Mouse (Mus musculus) colon, adult 2 months (tissue): Measurements from ENCODE around the gene Gtpbp8. TPM values are rescaled to one million over a fixed set of nuclear protein-coding genes. Genes with fewer than 3 reads are reported as not detected.

Experiments used
- polyA plus RNA-seq: library from polyadenylated mRNA; depleted of rRNA; stranded (reverse); fragments of >200 nt; gene quantifications from 2 replicates; pipeline ENCODE4 v1.2.3, GENCODE M21; 2012; rRNA removed

Gene Gtpbp8
- polyA plus RNA-seq: 5.9 and 10.3 TPM in 2 replicates

DNA sequence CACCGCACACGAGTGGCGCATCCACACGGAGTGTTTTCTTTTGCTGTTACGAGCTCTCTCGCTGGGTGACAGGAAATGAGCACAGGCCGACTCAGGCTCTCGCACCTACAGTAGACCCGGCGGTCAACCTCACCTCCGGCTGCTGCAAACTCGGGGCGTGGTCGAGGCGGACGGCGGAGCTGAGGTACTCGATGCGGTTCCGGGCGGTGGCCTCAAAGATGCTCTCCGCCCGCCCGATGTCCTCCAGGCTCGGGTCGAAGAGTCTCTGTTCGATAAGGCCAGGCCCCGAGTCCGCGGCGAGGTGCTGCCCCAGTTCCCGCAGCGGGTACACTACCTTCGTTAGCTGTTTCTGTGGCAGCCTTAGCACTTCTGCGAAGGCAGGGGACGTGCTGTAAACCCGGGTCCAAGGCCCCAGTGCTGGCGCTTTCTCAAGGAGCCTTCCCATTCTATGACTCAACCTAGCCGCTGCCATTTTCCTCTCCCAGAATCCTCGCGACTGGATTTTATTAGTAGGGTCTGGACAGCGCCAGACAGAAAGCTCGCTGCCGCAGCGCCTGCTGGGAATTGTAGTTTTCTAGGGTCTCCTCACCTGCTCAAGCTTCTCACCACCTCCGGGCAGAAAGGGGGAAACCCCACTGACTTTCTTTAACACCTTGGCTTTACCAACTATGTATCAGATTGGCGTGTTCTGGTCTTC, at the start of gene Gtpbp8:
TSS of gene Gtpbp8 (minus strand) at position 498 of the 697 bp plus-strand sequence.

DNA sequence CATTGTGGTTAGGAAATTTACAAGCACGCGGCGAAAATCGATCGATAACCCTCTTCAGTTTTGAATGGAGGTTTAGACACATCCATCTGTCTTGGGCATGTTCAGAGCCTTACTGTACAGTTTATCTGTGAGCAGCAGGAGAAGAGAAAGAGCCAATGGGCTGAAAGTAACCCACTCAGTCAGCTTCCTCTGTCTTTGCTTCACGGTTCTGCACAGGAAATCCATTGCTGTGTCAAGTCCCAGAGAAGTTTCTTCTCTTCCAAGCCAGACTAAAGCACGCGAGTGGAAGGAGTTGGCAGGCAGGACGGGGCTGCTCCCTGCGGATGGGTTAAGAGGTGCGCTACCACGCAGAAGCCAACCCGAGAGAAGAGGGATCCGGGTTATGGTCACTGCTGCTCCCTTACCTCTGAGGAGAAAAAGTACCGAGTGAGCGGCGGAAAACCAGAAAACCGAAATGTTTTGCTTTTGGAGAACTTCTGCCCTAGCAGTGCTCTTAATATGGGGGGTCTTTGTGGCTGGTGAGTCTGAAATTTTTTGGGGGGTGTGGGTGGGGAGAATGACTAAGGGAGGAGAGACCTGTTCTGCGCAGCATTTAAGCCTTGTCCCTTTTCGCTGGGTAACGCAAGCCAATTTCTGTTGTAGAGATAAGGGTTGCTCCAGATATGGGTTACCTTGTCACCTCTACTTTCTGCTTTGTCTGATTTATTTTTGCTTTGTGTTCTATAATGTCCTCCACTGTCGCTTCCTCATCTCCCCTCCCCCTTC, 19.6 kb upstream of the Gtpbp8 start, which contains the start of gene Cd200r1:
TSS of gene Cd200r1 (plus strand) at position 182 of the 765 bp plus-strand sequence.

DNA sequence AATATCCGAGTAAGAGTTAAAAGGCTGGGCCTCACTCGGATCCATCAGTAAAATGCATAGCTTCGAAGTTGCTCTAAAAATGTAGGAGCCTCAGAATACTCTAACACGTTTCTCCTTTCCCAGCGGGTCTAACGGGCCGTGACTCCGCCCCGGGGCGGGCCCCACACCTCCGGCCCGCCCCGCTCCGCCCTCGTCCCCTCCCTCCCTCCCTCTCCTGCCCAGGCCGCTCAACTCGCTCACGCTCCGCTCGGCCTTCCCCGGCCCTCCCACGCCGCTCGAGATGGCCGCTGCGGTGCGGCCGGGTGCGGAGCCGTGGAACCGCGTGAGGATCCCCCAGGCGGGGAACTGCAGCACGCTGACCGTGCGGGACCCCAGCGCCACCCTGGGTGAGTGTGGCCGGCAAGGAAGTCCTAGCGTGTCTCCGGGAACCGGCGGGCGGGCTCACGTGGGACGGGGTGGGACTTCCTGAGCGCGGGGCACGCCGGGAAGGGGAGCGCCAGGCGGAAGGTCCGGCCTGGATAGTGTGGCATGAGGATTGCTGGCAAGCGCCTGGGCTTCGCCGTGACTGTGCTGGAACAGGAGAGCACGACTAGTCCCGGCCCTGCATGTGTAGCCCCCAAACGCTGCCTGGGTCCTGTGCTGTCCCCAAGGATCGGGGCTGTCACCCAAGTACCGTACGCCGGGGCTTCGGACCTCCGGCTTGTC, 21.9 kb downstream of the Gtpbp8 start, which contains the start of gene Nepro:
TSS of gene Nepro (plus strand) at position 219 of the 705 bp plus-strand sequence.

Other genes with a start within 250 kb of the Gtpbp8 start
- gene Boc, start 187.5 kb downstream of the Gtpbp8 start, polyA plus RNA-seq: 31.3 and 32.3 TPM in 2 replicates
- gene Nepro, start 22.1 kb downstream of the Gtpbp8 start, polyA plus RNA-seq: 4.7 and 5.4 TPM in 2 replicates
- gene Cd200r1, start 19.4 kb upstream of the Gtpbp8 start, polyA plus RNA-seq: 0.27 and 0.30 TPM in 2 replicates
- 0.24 and 0.27 TPM in 2 replicates for gene Cd200r4, start 65.4 kb upstream of the Gtpbp8 start, polyA plus RNA-seq
- gene Cd200r2, start 120.7 kb upstream of the Gtpbp8 start, polyA plus RNA-seq: 1.1 and 1.9 TPM in 2 replicates
- gene Cd200r3, start 197.3 kb upstream of the Gtpbp8 start, polyA plus RNA-seq: not detected in 2 replicates